Mouse (Mus musculus): Measurements from ENCODE around the gene Rapgef1. TPM values are rescaled to one million over a fixed set of nuclear protein-coding genes. Genes with fewer than 3 reads are reported as not detected.

Gene Rapgef1
- polyA plus RNA-seq (2016; fragmentation: Nextera tagmentation; extraction: Ambion mirVana), result 15.9 and 17.2 TPM in 2 replicates

GRCm38 (mm10) chr2:29619484-29620300 is at the start of gene Rapgef1:
Rapgef1 (plus strand) TSS chr2:29619720.
- peaks cover 10% of the 10 kb centered on the region; the same call in 1 of the 2 replicates for H3K36me3 ChIP-seq (replicated peaks)
- H3K4me3 ChIP-seq, result peak within 1 kb of the TSS; percentile 90
- H3K4me1 ChIP-seq, result peaks cover 46% of the 10 kb centered on the region
- DNase-seq (ENCODE audit: extremely low spot score, low spot score), result peak; percentile 85
- no peaks in the 10 kb centered on the region for H3K9me3 ChIP-seq
- H3K27me3 ChIP-seq (ENCODE audit: poor library complexity, severe bottlenecking), result no peaks in the 10 kb centered on the region
- H3K27ac ChIP-seq, result peak within 1 kb of the TSS; percentile 97
- 4% methylated on average over 94 of the region's 101 CpGs for WGBS

- Histone ChIP-seq H3K9me3 (no peaks in the 10 kb centered on the region), H3K27me3 (ENCODE audit: poor library complexity, severe bottlenecking) (peaks cover 3% of the 10 kb centered on the region; the same call in 1 of the 2 replicates), H3K4me1 (peaks cover 66% of the 10 kb centered on the region), H3K27ac (no peak overlapping the region; the same call in 1 of the 2 replicates), H3K4me3 (no peak overlapping the region), H3K36me3 (replicated peaks) (no peaks in the 10 kb centered on the region)
- DNase-seq (ENCODE audit: extremely low spot score, low spot score), result no peak
- 79% methylated on average over 9 of the region's 9 CpGs for WGBS
These were observed 47.4 kb upstream of the Rapgef1 start for GRCm38 (mm10) chr2:29571921-29572700.

GRCm38 (mm10) chr2:29572811-29573427 is 46.6 kb upstream of the Rapgef1 start:
- 35% methylated on average over 5 of the region's 5 CpGs for WGBS
- Histone ChIP-seq H3K36me3 (replicated peaks) (no peaks in the 10 kb centered on the region), H3K27me3 (ENCODE audit: poor library complexity, severe bottlenecking) (no peaks in the 10 kb centered on the region; the same call in 1 of the 2 replicates), H3K9me3 (no peaks in the 10 kb centered on the region), H3K27ac (peak overlapping the region; percentile 27), H3K4me3 (no peak overlapping the region), H3K4me1 (peaks cover 67% of the 10 kb centered on the region)
- no peak for DNase-seq (ENCODE audit: extremely low spot score, low spot score)

- Histone ChIP-seq H3K4me1 (peaks cover 67% of the 10 kb centered on the region), H3K36me3 (replicated peaks) (no peaks in the 10 kb centered on the region), H3K27me3 (ENCODE audit: poor library complexity, severe bottlenecking) (no peaks in the 10 kb centered on the region; the same call in 1 of the 2 replicates), H3K27ac (peak overlapping the region; percentile 27), H3K9me3 (no peaks in the 10 kb centered on the region), H3K4me3 (no peak overlapping the region)
- peak; percentile 84 for DNase-seq (ENCODE audit: extremely low spot score, low spot score)
- 13% methylated on average over 5 of the region's 5 CpGs for WGBS
These were observed 45.9 kb upstream of the Rapgef1 start for GRCm38 (mm10) chr2:29573591-29573990.

GRCm38 (mm10) chr2:29574187-29574586 is 45.3 kb upstream of the Rapgef1 start:
- 8% methylated on average over 11 of the region's 11 CpGs for WGBS
- H3K4me1 ChIP-seq, result peaks cover 67% of the 10 kb centered on the region
- peak; percentile 46 for DNase-seq (ENCODE audit: extremely low spot score, low spot score)
- H3K9me3 ChIP-seq, result no peaks in the 10 kb centered on the region
- H3K27ac ChIP-seq, result peak overlapping the region; percentile 27
- no peaks in the 10 kb centered on the region; the same call in 1 of the 2 replicates for H3K27me3 ChIP-seq (ENCODE audit: poor library complexity, severe bottlenecking)
- H3K36me3 ChIP-seq (replicated peaks), result no peaks in the 10 kb centered on the region
- H3K4me3 ChIP-seq, result peak overlapping the region; percentile 15; the same call in 1 of the 2 replicates

- DNase-seq (ENCODE audit: extremely low spot score, low spot score), result peak; percentile 73
- H3K36me3 ChIP-seq (replicated peaks), result no peaks in the 10 kb centered on the region
- H3K4me1 ChIP-seq, result peaks cover 23% of the 10 kb centered on the region
- WGBS, result 3% methylated on average over 7 of the region's 7 CpGs
- H3K27ac ChIP-seq, result no peak overlapping the region; the same call in 1 of the 2 replicates
- no peak overlapping the region for H3K4me3 ChIP-seq
- peaks cover 5% of the 10 kb centered on the region; the same call in 1 of the 2 replicates for H3K27me3 ChIP-seq (ENCODE audit: poor library complexity, severe bottlenecking)
- no peaks in the 10 kb centered on the region for H3K9me3 ChIP-seq
These were observed 37.1 kb upstream of the Rapgef1 start for GRCm38 (mm10) chr2:29582415-29582814.

GRCm38 (mm10) chr2:29586017-29586702 is 33.4 kb upstream of the Rapgef1 start:
- no peaks in the 10 kb centered on the region for H3K9me3 ChIP-seq
- no peak for DNase-seq (ENCODE audit: extremely low spot score, low spot score)
- H3K4me1 ChIP-seq, result peaks cover 23% of the 10 kb centered on the region
- 24% methylated on average over 8 of the region's 8 CpGs for WGBS
- no peaks in the 10 kb centered on the region for H3K36me3 ChIP-seq (replicated peaks)
- H3K4me3 ChIP-seq, result no peak overlapping the region
- peaks cover 21% of the 10 kb centered on the region for H3K27me3 ChIP-seq (ENCODE audit: poor library complexity, severe bottlenecking)
- H3K27ac ChIP-seq, result no peak overlapping the region

- H3K9me3 ChIP-seq, result no peaks in the 10 kb centered on the region
- no peaks in the 10 kb centered on the region for H3K36me3 ChIP-seq (replicated peaks)
- H3K4me1 ChIP-seq, result peaks cover 31% of the 10 kb centered on the region
- 79% methylated on average over 4 of the region's 4 CpGs for WGBS
- no peak for DNase-seq (ENCODE audit: extremely low spot score, low spot score)
- peaks cover 29% of the 10 kb centered on the region for H3K27me3 ChIP-seq (ENCODE audit: poor library complexity, severe bottlenecking)
- H3K4me3 ChIP-seq, result no peak overlapping the region
- no peak overlapping the region for H3K27ac ChIP-seq
These were observed 31.5 kb upstream of the Rapgef1 start for GRCm38 (mm10) chr2:29588006-29588405.

GRCm38 (mm10) chr2:29589266-29589665 is 30.3 kb upstream of the Rapgef1 start:
- WGBS, result 25% methylated on average over 10 of the region's 10 CpGs
- no peak overlapping the region for H3K27ac ChIP-seq
- H3K4me3 ChIP-seq, result no peak overlapping the region
- no peaks in the 10 kb centered on the region for H3K9me3 ChIP-seq
- no peaks in the 10 kb centered on the region for H3K36me3 ChIP-seq (replicated peaks)
- H3K4me1 ChIP-seq, result peaks cover 32% of the 10 kb centered on the region
- DNase-seq (ENCODE audit: extremely low spot score, low spot score), result no peak
- H3K27me3 ChIP-seq (ENCODE audit: poor library complexity, severe bottlenecking), result peaks cover 29% of the 10 kb centered on the region

GRCm38 (mm10) chr2:29591626-29592025 is 27.9 kb upstream of the Rapgef1 start:
- no peak for DNase-seq (ENCODE audit: extremely low spot score, low spot score)
- H3K4me3 ChIP-seq, result no peak overlapping the region
- H3K9me3 ChIP-seq, result no peaks in the 10 kb centered on the region; the same call in 1 of the 2 replicates
- H3K4me1 ChIP-seq, result peaks cover 20% of the 10 kb centered on the region
- H3K27ac ChIP-seq, result no peak overlapping the region
- WGBS, result 90% methylated on average over 6 of the region's 6 CpGs
- H3K27me3 ChIP-seq (ENCODE audit: poor library complexity, severe bottlenecking), result peaks cover 29% of the 10 kb centered on the region
- H3K36me3 ChIP-seq (replicated peaks), result no peaks in the 10 kb centered on the region

- Histone ChIP-seq H3K27me3 (ENCODE audit: poor library complexity, severe bottlenecking) (peaks cover 24% of the 10 kb centered on the region), H3K4me3 (no peak overlapping the region), H3K4me1 (peaks cover 14% of the 10 kb centered on the region), H3K36me3 (replicated peaks) (no peaks in the 10 kb centered on the region), H3K27ac (no peak overlapping the region), H3K9me3 (no peaks in the 10 kb centered on the region; the same call in 1 of the 2 replicates)
- WGBS, result 62% methylated on average over 8 of the region's 8 CpGs
- no peak for DNase-seq (ENCODE audit: extremely low spot score, low spot score)
These were observed 27.0 kb upstream of the Rapgef1 start for GRCm38 (mm10) chr2:29592537-29592936.

GRCm38 (mm10) chr2:29603930-29604329 is 15.6 kb upstream of the Rapgef1 start:
- H3K36me3 ChIP-seq (replicated peaks), result no peaks in the 10 kb centered on the region
- H3K27me3 ChIP-seq (ENCODE audit: poor library complexity, severe bottlenecking), result peaks cover 19% of the 10 kb centered on the region
- H3K4me1 ChIP-seq, result peaks cover 8% of the 10 kb centered on the region
- no peak overlapping the region for H3K27ac ChIP-seq
- 0% methylated on average over 3 of the region's 3 CpGs for WGBS
- peak; percentile 75 for DNase-seq (ENCODE audit: extremely low spot score, low spot score)
- H3K9me3 ChIP-seq, result no peaks in the 10 kb centered on the region
- no peak overlapping the region for H3K4me3 ChIP-seq
